Mouse (Mus musculus): ENCODE data around the gene Jmy.

GRCm38 (mm10) chr13:93484276-93484675 lies 15.3 kb downstream of the Jmy start:
- TF ChIP-seq MYOD1 (IDR thresholded peaks at IDR 0.05; ENCODE audit: control insufficient read depth in 1 of 3, insufficient read length in 2 of 3, low read depth in 2 of 3) (no peak), POLR2A (IDR thresholded peaks at IDR 0.05; ENCODE audit: insufficient read length, low read depth) (no peak), E2F4 (IDR thresholded peaks at IDR 0.05; ENCODE audit: insufficient read depth) (no peak), MAX (IDR thresholded peaks at IDR 0.05; ENCODE audit: low read depth) (no peak), TCF12 (IDR thresholded peaks at IDR 0.05; ENCODE audit: insufficient read depth, poor library complexity, severe bottlenecking) (no peak), USF1 (IDR thresholded peaks at IDR 0.05; ENCODE audit: low read depth) (no peak), TCF3 (IDR thresholded peaks at IDR 0.05; ENCODE audit: insufficient read length, low read depth) (no peak), REST (IDR thresholded peaks at IDR 0.05; ENCODE audit: insufficient read depth, insufficient read length) (no peak), CEBPB (IDR thresholded peaks at IDR 0.05; ENCODE audit: insufficient read depth, poor library complexity, severe bottlenecking) (no peak), MYOG (IDR thresholded peaks at IDR 0.05; ENCODE audit: control insufficient read depth in 1 of 3, insufficient read depth in 1 of 3, insufficient read length in 2 of 3, low read depth in 2 of 3) (no peak)
